Mouse (Mus musculus) bone marrow macrophage, adult 2 months (primary cell): ENCODE data around the gene Arl4c.

Source experiments
- CTCF ChIP-seq: IDR thresholded peaks from 2 replicates; pipeline ENCODE4 v1.5.1; 2012; ENCODE audit warnings: low read depth, mild to moderate bottlenecking, low read length, moderate library complexity
- POLR2A ChIP-seq: IDR thresholded peaks from 2 replicates; pipeline ENCODE4 v1.6.1; 2012; ENCODE audit warnings: mild to moderate bottlenecking, low read depth, low read length, borderline replicate concordance

GRCm38 (mm10) chr1:88707536-88707935 lies 5.5 kb upstream of the Arl4c start:
- TF ChIP-seq CTCF, result no peak
- TF ChIP-seq POLR2A, result no peak
